Mouse (Mus musculus) testis, adult 2 months (tissue): ENCODE measurements around the gene Sh3rf1.

Source experiments
- CTCF ChIP-seq: fragments of 200-500 bp; IDR thresholded peaks from 2 replicates; pipeline ENCODE4 v1.5.1; 2012; ENCODE audit warnings: low read depth, mild to moderate bottlenecking, inconsistent platforms, low read length, moderate library complexity; ENCODE audit not compliant: control insufficient read depth, insufficient read depth, insufficient replicate concordance
- POLR2A ChIP-seq: fragments of 200-500 bp; IDR thresholded peaks from 2 replicates; pipeline ENCODE4 v1.6.1; 2012; ENCODE audit warnings: low read depth, mild to moderate bottlenecking, inconsistent platforms, low read length, moderate library complexity; ENCODE audit not compliant: control insufficient read depth

DNA sequence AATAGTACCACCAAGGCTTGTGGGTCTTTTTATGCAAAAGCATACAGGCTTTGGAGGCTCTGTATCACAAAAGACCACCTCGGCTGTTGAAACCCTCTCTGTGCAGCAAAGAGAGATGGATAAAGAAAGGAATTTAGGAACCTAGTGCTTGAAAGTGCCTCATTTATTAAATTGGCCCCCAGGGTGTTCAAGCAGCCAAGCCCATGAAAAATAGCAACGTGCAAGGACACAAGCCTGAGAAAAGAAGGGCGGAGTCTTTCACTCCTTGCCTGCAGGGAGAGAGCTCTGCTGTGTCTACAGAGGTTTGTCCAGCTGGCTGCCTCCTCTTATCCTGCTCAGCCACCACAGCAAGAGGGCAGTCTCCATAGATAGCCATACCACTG is 180.5 kb downstream of the Sh3rf1 start:
- TF ChIP-seq CTCF (no peak), POLR2A (no peak)
